Mouse (Mus musculus) stomach, embryonic 14.5 days (tissue): Measurements from ENCODE around the gene Pi4ka. TPM values are rescaled to one million over a fixed set of nuclear protein-coding genes. Genes with fewer than 3 reads are reported as not detected.
A peak's percentile ranks its signal among the peaks of the same experiment; 100 is the strongest.

ENCODE experiments used
- ATAC-seq: fragments of 200-750 bp; cut with Nextera tagmentation; 2 replicates; pipeline ENCODE4 v1.8.0; 2017; ENCODE audit warnings: low read depth, moderate TSS enrichment; ENCODE audit not compliant: insufficient number of reproducible peaks, insufficient read depth, low FRiP score
- H3K27ac ChIP-seq: fragments of 300-500 bp; sonication (generic); 2 replicates; pipeline ENCODE4 v1.5.1; 2014; ENCODE audit warnings: mild to moderate bottlenecking, low read length, moderate library complexity, mixed read lengths
- H3K27me3 ChIP-seq: fragments of 300-500 bp; sonication (generic); 2 replicates; pipeline ENCODE4 v1.6.1; 2014; ENCODE audit warnings: low read length, control low read depth, mixed read lengths; ENCODE audit not compliant: control insufficient read depth, insufficient read depth
- H3K36me3 ChIP-seq: fragments of 300-500 bp; sonication (generic); 2 replicates; pipeline ENCODE4 v1.6.1; 2014; ENCODE audit warnings: mild to moderate bottlenecking, control low read depth, low read length, moderate library complexity, mixed read lengths; ENCODE audit not compliant: control insufficient read depth, insufficient read depth
- H3K4me1 ChIP-seq: fragments of 300-500 bp; sonication (generic); 2 replicates; pipeline ENCODE4 v1.6.1; 2014; ENCODE audit warnings: low read length, control low read depth, mixed read lengths; ENCODE audit not compliant: control insufficient read depth, insufficient read depth
- H3K4me2 ChIP-seq: fragments of 300-500 bp; sonication (generic); replicated peaks from 2 replicates; pipeline ENCODE4 v1.6.1; 2014; ENCODE audit warnings: low read depth, low read length, control low read depth
- H3K4me3 ChIP-seq: fragments of 300-500 bp; sonication (generic); 2 replicates; pipeline ENCODE4 v1.5.1; 2014; ENCODE audit warnings: low read depth, low read length, control low read depth
- H3K9ac ChIP-seq: fragments of 300-500 bp; sonication (generic); replicated peaks from 2 replicates; pipeline ENCODE4 v1.6.1; 2014; ENCODE audit warnings: low read depth, mild to moderate bottlenecking, control low read depth, low read length, moderate library complexity, mixed read lengths
- H3K9me3 ChIP-seq: fragments of 300-500 bp; sonication (generic); 2 replicates; pipeline ENCODE4 v1.6.1; 2016; ENCODE audit warnings: low read depth, low read length, control low read depth; ENCODE audit not compliant: control insufficient read depth
- WGBS: fragments of 180-500 bp; shearing (Covaris S2); extraction: QIAGEN DNeasy Blood & Tissue Kit; methylation state at CpG from one replicate; pipeline ENCODE4 v1.1.7; 2014; 5-methylcytosine and 5-hydroxymethylcytosine counted together
- polyA plus RNA-seq: library from polyadenylated mRNA; unstranded; fragments of >200 nt; fragmentation: Nextera tagmentation; extraction: Ambion mirVana; gene quantifications from 2 replicates; pipeline ENCODE4 v1.2.1, GENCODE M21; 2014

The Pi4ka gene
- polyA plus RNA-seq, 1 experiment from 2014 or later: 42.8 TPM

DNA sequence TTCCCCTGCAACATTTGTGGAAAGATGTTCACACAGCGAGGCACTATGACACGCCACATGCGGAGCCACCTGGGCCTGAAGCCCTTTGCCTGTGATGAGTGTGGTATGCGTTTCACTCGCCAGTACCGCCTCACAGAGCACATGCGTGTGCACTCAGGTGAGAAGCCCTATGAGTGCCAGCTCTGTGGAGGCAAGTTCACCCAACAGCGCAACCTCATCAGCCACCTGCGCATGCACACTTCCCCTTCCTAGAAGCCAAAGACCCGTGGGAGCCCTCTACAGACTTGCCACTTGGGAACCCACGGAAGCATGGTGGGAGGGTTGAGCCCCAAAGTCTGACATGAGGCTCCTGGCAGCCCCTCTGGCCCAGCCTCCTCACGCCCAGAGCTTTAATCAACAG is 147.2 kb downstream of the Pi4ka start:
- Histone ChIP-seq H3K4me2 (no peak overlapping the region), H3K27ac (no peak overlapping the region), H3K27me3 (no peaks in the 10 kb centered on the region), H3K9me3 (no peaks in the 10 kb centered on the region), H3K36me3 (peaks cover 26% of the 10 kb centered on the region), H3K4me3 (no peak overlapping the region), H3K9ac (no peak overlapping the region), H3K4me1 (peaks cover 4% of the 10 kb centered on the region)
- ATAC-seq: no peak
- 94% methylated on average over 12 of the region's 12 CpGs for WGBS

DNA sequence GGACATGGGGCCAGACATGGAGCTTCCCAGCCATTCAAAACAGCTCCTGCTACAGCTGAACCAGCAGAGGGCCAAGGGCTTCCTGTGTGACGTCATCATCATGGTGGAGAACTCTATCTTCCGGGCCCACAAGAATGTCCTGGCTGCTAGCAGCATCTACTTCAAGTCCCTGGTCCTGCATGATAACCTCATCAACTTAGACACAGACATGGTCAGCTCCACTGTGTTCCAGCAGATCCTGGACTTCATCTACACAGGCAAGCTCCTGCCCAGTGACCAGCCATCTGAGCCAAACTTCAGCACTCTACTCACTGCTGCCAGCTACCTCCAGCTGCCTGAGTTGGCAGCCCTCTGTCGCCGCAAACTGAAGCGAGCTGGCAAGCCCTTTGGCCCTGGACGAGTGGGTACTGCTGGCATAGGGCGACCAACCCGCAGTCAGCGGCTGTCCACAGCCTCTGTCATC is 148.7 kb downstream of the Pi4ka start:
- Histone ChIP-seq H3K27me3 (no peaks in the 10 kb centered on the region), H3K9me3 (no peaks in the 10 kb centered on the region), H3K9ac (no peak overlapping the region), H3K4me3 (no peak overlapping the region), H3K27ac (no peak overlapping the region), H3K36me3 (peaks cover 26% of the 10 kb centered on the region), H3K4me1 (peaks cover 13% of the 10 kb centered on the region), H3K4me2 (no peak overlapping the region)
- ATAC-seq: no peak
- WGBS: 90% methylated on average over 9 of the region's 9 CpGs

DNA sequence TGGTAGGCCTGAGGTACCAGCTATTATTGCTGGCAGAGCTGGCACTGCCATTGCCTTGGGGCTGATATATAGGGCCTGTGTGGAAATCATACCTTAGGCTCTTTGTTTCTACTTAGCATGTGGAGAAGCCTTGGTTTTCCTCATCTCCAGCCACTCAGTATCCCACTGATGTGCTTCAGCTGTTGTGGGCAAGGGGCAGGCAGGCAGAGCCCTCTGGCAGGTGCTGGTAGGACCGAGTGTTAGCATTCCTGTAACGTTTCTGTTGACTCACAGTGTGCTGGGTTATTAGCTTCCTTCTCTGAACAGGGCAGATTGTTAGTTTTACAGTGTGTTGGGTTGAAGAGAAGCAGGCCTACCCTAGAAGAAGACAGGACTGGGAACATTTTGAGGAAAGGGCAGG is 150.8 kb downstream of the Pi4ka start:
- 49% methylated on average over 2 of the region's 2 CpGs for WGBS
- no peak overlapping the region for H3K9ac ChIP-seq
- no peak overlapping the region for H3K4me3 ChIP-seq
- no peaks in the 10 kb centered on the region for H3K9me3 ChIP-seq
- no peak for ATAC-seq
- H3K4me2 ChIP-seq: no peak overlapping the region
- H3K27me3 ChIP-seq: no peaks in the 10 kb centered on the region
- no peak overlapping the region for H3K27ac ChIP-seq
- peaks cover 24% of the 10 kb centered on the region for H3K4me1 ChIP-seq
- peaks cover 26% of the 10 kb centered on the region for H3K36me3 ChIP-seq

DNA sequence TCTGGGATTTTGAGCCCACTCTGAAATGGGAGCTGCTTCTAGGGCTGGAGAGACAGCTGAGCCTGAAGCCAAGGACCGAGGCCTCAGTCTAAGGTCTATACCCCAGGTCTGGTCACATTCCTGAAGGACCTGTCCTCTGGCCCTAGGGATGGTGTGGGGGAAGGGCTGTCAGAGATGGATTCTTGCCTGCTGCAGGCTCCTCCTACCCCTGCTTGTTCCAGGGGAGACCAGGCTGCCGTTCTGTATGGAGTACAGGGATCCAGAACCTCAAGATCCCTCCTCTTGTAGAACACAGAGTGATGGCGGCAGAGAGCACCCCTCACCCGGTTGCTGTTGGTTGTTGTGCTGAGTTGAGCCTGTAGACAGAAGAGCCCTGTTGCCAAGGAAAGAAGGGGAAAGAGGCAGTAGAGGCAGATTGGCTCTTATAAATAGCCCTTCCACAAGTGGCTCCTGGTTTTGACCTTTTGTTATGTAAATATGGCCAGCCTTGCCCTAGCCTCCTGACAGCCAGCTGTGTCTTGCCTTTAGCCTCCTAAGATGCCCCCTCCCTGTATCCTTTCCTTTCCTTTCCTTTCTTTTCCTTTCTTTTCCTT is 152.0 kb downstream of the Pi4ka start:
- Histone ChIP-seq H3K4me3 (no peak overlapping the region), H3K4me2 (no peak overlapping the region), H3K36me3 (peaks cover 22% of the 10 kb centered on the region), H3K9me3 (no peaks in the 10 kb centered on the region), H3K4me1 (peaks cover 24% of the 10 kb centered on the region), H3K27me3 (no peaks in the 10 kb centered on the region), H3K9ac (no peak overlapping the region), H3K27ac (no peak overlapping the region)
- ATAC-seq: no peak
- 32% methylated on average over 4 of the region's 4 CpGs for WGBS

DNA sequence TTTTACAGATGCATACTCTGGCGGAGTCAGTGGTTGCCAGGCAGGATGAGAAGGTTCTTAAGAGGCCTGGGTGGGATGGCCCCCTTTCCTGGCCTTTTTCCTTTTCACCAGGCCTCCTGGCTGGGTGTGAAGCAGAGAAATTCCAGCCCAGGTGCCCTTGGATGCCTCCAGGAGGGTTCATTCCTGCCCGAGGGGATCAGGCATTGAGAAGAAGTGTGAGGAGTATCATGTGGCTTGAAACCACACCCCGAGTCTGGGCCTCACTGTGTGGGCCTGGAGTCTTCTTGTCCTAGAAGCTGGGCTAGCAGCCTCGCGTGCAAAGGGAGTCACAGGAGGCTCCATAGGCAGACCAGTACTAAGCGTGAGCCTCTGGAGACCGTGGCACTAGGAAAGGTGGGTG is 153.3 kb downstream of the Pi4ka start:
- WGBS: 58% methylated on average over 7 of the region's 7 CpGs
- peaks cover 24% of the 10 kb centered on the region for H3K4me1 ChIP-seq
- peaks cover 10% of the 10 kb centered on the region; the same call in 1 of the 2 replicates for H3K36me3 ChIP-seq
- no peak for ATAC-seq
- H3K9me3 ChIP-seq: no peaks in the 10 kb centered on the region
- no peak overlapping the region for H3K4me3 ChIP-seq
- H3K9ac ChIP-seq: no peak overlapping the region
- no peak overlapping the region for H3K4me2 ChIP-seq
- H3K27me3 ChIP-seq: no peaks in the 10 kb centered on the region
- no peak overlapping the region for H3K27ac ChIP-seq

DNA sequence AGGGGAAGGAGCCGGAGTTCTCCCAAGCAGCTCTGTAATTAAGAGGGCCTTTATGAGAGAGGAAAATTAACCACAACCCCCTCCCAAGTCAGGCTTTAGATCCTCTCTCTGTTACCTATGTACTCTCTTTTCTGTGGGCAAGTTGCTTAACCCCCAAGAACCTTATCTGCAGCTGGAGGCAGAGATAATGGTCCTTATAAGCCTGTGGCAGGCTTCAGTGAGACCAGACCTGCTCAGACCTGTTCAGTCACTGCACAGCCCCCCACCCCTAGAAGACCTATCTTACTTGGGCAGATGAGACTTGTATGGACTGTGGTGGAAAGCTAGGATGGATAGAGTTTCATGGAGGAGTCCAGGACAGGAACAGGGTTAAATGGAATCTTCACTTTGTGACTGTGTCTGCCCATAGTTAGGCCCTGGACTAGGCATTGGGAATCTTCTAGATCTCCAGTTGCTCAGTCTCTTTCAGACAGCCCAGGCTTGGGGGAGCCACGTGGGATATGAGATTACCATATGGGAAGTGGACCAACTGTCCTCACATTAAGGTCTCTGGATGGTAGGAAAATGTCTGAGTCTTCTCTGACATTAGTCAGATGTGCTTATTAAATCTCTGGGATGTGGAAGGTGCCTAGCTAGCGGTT is 153.9 kb downstream of the Pi4ka start:
- Histone ChIP-seq H3K27ac (no peak overlapping the region), H3K4me2 (no peak overlapping the region), H3K4me1 (peaks cover 24% of the 10 kb centered on the region), H3K27me3 (no peaks in the 10 kb centered on the region), H3K9ac (no peak overlapping the region), H3K9me3 (no peaks in the 10 kb centered on the region), H3K36me3 (0 out of 2 replicates have a peak, but pooled peaks cover 4% of the 10 kb centered on the region), H3K4me3 (no peak overlapping the region)
- no peak; the same call in 1 of the 2 replicates for ATAC-seq
- WGBS: 73% methylated on average over 3 of the region's 3 CpGs

DNA sequence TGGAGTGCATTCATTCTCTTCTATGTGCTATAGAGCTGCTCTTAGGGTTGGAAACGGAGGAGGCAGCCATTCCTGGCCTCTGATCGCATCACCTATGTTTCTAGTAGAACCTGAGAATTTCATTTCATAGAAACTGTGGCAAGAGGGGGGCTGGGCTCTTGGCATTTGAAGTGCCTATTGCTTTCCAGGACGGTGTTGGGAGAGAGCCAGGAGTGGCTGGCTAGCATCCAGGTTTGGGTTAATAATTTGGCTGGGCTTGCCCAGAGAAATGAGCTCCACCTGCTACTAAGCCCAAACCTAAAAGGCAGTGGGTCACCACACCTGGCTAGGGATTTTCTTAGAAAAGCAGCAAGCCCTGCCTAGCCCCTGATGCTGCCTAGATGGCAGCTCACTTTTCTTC is 154.6 kb downstream of the Pi4ka start:
- 0 out of 2 replicates have a peak overlapping the region, but pooled peaks have one; percentile 21 for H3K27ac ChIP-seq

DNA sequence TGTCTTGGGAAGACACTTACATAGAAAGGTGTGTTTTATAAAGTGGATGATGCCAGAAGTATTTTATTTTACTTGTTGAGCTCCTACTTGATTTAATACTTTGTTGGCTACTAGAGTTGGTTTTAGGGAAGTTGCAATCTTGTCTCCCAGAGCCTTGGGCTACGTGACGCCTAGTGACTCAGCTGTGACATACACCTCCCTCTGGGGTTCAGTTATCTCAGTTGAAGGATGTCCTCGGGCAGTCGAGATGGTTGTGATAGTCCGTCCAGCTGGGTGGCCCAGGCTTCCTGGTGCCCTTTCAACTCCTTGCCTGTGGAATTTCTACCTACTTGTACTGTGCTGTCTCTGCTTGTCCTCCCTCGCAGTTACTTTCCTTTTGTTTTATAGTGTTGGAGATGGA is 157.0 kb downstream of the Pi4ka start:
- Histone ChIP-seq H3K9ac (no peak overlapping the region), H3K27me3 (no peaks in the 10 kb centered on the region), H3K27ac (no peak overlapping the region), H3K36me3 (no peaks in the 10 kb centered on the region), H3K4me1 (peaks cover 22% of the 10 kb centered on the region), H3K4me3 (no peak overlapping the region), H3K4me2 (no peak overlapping the region), H3K9me3 (no peaks in the 10 kb centered on the region)
- ATAC-seq: no peak
- WGBS: 48% methylated on average over 6 of the region's 6 CpGs

More for the DNA sequence above, 154.6 kb downstream of the Pi4ka start:
- no peaks in the 10 kb centered on the region for H3K9me3 ChIP-seq
- ATAC-seq: no peak
- no peak overlapping the region for H3K4me2 ChIP-seq
- no peak overlapping the region for H3K4me3 ChIP-seq
- H3K9ac ChIP-seq: no peak overlapping the region
- H3K4me1 ChIP-seq: peaks cover 24% of the 10 kb centered on the region
- H3K36me3 ChIP-seq: 0 out of 2 replicates have a peak, but pooled peaks cover 3% of the 10 kb centered on the region
- H3K27me3 ChIP-seq: no peaks in the 10 kb centered on the region
- WGBS: 52% methylated on average over 3 of the region's 3 CpGs
